Mouse (Mus musculus): ENCODE results near the gene Rreb1.

GRCm38 (mm10) chr13:37980346-37980745 is 202.1 kb downstream of the Rreb1 start:
- no peak for TF ChIP-seq CTCF (IDR thresholded peaks at IDR 0.05; ENCODE audit: control insufficient read depth, insufficient read depth, insufficient read length)
- no peak for TF ChIP-seq MYOD1 (IDR thresholded peaks at IDR 0.05; ENCODE audit: control insufficient read depth, insufficient read length, low read depth)
- TF ChIP-seq USF1 (IDR thresholded peaks at IDR 0.05; ENCODE audit: low read depth): no peak

Measured in C2C12 (cell line).